Mouse (Mus musculus) heart, postnatal 4 days (tissue): ENCODE measurements at regions not wholly inside any gene's neighbourhood (a gene's known extent, or its start where the extent isn't known, plus 50 kb on each side); places are given as distances from the start of the nearest gene placed in this dataset.

Source experiments
- DNase-seq: peaks from one replicate; pipeline ENCODE4 v3.0.0; 2021

DNA sequence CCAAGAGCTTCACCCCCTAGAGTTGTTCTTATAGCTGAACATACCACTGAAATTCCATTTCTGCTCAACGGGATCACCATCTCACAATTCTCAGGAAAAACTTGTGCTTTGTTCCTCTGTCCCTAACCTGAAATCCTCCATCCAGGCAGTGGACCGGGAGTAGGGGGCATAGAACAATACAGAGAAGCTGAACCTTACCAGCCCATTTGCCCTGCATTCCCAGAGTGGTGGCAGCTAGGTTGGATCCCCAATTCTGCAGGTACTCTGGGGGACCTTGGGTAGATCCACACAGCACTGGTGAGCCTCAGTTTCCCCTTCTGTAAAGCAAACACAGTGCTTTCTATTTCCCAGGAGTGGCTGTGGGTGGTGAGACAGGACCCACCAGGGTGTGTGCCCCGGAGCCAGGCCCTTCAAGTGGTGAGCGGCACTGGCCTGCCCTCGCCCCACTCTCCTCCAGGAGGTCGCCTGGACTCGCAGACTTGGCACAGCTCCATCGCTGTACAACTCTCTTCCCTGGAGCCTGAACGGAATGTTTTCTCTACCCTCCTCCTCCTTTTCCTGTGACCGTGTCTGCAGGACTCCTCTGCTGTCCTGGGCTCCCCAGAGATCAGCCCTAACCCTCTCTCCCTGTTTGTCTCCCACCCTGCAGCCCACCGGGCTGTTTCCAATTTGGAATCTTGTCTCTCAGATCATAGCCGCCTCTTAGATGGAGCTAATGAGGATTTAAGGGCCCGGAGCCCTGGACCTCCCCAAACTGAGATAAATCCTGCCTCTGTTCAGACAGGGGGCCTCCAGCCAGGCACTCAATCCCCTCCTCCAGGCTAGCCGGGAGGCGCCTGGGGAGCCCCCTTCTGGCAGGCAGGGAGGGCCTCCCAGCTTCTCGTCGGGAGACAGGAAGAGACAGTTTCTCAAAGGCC is 52.3 kb upstream of the Cux1 start:
- peak; percentile 65 for DNase-seq

DNA sequence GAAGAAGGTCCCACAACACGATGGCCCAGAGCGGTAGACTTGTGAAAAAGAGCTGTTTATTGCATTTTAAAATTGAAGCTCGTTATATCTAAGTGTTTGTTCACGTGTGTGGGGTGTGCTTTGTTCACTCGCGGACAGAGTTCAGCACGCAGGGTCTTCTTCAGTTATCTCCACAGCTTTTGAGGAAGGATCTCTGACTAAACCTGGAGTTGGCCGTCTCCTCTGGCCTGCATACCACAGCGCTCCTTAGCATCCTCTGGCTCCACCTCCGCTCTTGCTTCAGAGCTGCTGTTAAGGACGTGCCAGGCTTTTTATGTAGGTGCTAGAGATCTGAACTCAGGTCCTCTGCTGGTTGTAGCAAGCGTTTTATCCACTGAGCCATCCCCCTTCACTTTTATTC is 52.9 kb upstream of the Cux1 start:
- peak; percentile 11 for DNase-seq

DNA sequence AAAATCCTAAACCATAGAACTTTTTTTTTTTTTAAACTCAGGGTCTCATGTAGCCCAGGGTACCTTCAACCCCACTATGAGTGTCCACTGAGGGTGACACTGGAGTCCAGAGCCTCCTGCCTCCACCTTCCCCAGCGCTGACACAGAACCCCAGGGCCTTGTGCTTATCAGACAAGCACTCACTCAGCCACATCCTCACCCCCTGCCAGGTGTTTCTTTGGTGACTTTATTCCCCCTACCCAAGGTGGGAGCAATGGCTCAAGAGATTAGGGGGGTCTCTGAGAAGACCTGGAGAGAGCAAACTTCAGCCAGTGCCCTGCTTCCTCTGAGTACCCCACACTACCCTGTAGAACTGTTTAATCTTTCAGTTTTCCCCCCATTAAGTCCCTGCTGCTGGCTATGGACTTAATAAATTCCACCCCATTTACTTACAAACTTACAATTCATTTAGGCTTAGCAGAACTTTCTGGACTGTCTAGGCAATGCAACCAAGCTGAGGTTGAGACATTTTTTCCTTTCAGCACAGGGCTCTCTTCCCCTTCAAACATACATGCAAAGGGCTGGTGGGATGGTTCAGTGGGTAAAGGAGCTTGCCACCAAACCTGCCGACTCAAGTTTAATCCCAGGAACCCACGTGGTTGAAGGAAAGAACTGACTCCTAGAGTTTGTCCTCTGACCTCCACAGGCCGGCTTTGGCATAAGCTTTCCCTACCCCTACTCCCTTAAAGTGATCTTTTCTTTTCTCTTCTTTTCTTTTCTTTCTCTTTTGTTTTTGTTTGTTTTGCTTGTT is 54.2 kb upstream of the Cux1 start:
- no peak for DNase-seq

DNA sequence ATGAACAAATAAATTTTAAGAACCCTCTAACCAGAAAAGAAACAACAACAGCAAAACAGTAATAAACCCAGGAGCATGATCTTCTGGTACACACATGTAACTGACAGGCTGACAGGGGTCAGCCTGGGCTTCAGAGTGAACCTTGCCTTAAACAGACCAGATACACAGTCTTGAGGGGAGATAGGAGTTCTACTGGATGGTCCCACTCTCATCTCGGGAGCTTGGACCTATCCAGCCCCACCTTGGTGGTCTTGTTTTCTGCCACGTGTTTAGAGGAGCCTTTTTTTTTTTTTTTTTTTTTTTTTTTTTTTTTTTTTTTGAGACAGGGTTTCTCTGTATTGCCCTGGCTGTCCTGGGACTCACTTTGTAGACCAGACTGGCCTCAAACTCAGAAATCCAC is 54.9 kb upstream of the Cux1 start:
- no peak for DNase-seq

DNA sequence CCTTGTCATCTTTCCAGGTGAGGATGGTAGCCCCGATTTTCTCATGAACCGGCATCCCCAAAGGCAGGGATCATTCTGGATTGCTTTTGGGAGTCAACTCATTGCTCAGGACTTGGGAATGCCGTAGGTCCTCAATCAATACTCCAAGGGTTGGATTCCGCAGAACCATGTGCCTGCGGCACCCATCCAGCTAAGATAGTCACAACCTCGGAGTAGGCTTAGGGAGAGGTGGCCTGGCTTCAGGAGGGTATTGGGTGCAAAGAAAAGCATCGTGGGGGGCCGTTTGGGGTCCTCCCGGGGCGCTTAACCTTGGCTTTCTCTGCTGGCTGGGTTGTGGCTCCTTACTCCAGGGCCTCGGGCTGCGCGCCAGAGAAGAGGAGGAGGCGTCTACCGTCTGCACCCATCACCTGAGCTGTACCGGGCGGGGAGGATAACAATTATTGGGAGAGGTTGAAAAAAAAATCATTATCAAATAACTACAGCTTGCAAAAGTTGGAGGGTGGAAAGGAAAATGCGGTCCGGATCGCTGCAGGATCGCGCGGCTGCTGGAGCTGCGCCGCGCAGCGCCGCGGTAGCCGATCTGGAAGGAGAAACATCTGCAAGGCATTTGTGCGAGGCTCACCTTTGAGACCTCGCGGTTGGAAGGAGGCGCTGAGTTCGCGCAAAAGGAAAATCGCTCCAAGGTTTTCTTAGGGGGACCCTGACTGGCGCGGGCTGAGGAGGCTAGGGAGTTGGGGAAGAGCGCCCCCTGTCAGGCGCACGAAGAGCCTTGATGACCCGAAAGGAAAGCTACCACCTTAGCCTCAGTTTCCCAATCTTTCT is 55.6 kb upstream of the Cux1 start:
- DNase-seq: peak; percentile 82

- no peak for DNase-seq
These were observed 56.5 kb upstream of the Cux1 start for GRCm38 (mm10) chr5:136623791-136624190.

- DNase-seq: no peak
These were observed 58.1 kb upstream of the Cux1 start for GRCm38 (mm10) chr5:136625176-136625991.

- DNase-seq: no peak
These were observed 59.0 kb upstream of the Cux1 start for GRCm38 (mm10) chr5:136626142-136626771.

DNA sequence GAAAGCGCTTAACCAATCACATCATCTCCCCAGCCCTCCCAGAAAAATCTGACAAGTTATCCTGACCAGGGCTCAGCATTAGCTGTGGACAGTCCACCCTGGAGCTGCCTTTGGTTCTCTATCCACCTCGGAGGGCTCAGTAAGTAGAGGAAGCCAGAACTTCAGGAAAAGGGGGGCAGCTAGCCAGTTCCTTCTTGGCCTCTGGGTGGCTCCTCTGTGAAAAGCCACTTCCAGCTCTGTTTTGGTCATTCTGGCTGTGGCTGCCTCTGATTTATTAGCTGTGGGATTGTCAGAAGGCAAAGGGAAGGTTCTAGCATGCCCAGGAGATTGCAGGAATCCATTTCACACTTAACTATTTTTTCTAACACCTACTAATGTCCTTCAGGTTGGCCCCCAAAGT is 59.6 kb upstream of the Cux1 start:
- DNase-seq: peak; percentile 12

GRCm38 (mm10) chr5:136627671-136628292 is 60.5 kb upstream of the Cux1 start:
- no peak for DNase-seq

DNA sequence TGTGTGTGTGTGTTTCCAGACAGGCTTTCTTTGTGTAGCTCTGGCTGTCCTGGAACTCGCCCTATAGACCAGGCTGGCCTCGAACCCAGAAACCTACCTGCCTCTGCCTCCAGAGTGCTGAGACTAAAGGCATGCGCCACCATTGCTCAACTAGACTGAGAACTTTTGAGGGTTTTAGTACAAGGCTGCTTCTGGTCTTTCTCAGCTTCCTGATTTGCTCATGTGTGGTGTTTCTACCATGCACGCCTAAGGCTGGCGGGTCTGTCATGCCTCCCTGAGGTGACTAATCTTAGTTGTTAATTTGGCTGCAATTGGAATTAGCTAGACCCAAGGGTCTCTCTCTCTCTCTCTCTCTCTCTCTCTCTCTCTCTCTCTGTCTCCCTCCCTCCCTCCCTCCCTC is 61.2 kb upstream of the Cux1 start:
- no peak for DNase-seq

- no peak for DNase-seq
These were observed 60.7 kb upstream of the Myl10 start for GRCm38 (mm10) chr5:136632286-136632685.

DNA sequence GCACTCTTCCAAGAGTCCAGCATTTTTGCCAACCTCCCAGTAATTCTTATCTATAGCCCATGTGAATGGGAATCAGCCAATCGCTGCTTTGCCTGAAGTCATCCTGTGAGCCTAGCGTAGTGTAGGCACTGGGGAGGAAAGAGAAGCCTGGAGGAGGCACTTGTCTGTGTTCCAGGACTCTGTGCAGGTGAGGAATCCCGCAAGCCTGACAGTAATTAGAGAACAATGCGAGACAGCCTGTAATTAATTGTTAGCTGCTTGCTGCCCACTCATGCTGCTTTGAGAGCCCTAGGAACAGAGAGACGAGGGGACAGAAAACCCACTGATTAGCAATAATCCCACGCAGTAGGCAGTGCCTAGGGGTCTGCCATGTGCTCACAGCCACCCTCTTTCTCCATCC is 59.0 kb upstream of the Myl10 start:
- no peak for DNase-seq

DNA sequence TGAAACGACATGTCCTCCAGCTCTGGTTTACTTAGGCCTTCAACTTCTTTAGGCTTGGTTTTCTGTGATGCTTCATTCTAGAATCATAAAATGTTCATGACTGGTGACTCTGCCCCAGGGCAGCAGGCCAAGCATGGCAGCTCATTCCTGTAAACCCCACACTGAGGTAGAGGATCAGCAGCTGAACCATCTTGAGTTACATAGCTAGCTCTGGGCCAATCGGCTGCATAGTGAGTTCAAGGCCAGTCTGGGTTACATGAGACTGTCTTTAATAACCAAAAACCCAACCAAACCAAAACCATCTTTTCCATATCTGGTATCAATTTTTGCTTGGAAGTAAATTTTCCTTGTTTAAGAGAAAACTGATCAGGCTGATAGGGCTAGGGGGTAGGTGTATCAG is 57.8 kb upstream of the Myl10 start:
- no peak for DNase-seq

DNA sequence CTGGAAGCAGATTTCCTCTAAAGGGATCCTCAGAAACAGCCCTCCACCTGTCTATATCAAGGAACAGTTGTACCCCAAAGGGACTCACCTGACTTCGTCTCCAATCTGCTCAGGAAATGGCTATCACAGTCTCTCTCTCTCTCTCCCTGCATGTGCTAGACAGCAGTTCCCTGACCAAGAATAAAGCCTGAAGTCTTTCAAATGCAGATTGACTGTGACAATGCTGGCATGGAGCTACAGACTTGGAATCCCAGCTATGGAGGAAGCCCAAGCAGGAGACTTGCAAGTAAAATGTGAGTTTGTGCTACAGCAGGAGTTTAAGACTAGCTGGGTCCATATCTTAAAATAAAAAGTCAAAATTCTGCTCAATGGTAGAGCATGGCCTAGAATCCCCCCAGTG is 56.5 kb upstream of the Myl10 start:
- no peak for DNase-seq

GRCm38 (mm10) chr5:136637872-136638271 is 55.1 kb upstream of the Myl10 start:
- DNase-seq: no peak

DNA sequence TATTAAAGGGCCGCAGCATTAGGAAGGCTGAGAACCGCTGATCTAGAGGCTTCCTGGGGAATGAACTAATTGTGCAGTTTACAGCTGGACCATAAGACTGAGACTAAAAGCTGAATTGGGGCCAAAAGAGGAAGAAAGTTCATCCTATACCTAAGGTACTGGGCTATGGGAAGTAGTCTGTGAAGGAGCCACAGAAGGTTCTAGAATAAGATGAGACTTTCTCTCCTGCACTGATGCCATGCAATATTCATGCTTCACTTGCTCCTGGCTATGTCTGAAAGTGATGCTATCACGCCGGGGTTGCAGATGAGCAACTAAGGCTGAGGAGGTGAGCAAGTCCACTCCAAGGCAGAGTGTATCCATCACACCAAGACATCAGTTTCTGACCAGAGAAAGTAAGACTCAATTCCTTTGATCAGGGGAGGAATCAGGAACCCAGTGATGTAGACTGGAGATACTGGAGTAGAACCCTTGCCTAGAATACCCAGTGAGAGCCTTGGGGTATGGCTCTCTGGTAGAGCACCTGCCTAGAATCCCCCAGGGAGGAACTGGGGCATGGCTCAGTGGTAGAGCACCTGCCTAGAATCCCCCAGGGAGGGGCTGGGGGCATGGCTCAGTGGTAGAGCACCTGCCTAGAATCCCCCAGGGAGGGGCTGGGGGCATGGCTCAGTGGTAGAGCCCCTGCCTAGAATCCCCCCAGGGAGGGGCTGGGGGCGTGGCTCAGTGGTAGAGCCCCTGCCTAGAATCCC is 51.9 kb upstream of the Myl10 start:
- DNase-seq: no peak

DNA sequence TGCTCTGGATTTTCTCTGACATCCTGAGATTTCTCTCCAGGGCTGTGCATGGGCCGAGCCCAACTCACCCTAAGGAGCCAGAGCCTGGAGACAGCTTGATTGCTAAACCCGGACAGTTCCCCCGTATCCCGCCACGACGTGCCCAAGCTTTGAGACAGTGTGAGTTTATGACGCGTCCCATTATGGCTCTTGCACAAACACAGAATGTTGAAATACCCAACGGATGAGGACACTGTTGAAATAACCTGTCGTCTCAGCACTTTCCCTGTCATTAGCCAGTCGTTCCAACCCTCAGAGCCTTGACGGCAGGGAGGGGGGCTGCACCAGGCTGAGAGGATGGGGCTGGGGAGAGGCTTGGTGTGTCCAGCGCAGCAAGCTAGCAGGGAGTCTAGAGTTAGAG is 50.7 kb upstream of the Myl10 start:
- DNase-seq: no peak
